Mouse (Mus musculus): ENCODE measurements around the gene Morn1. TPM values are rescaled to one million over a fixed set of nuclear protein-coding genes. Genes with fewer than 3 reads are reported as not detected.

The Morn1 gene
- polyA plus RNA-seq (2012; rRNA removed), result 14.2 and 15.5 TPM in 2 replicates

GRCm38 (mm10) chr4:155086108-155087024, at the start of gene Morn1, which contains the start of gene Rer1:
Gene Morn1, plus strand, starts transcription at chr4:155086577.
Gene Rer1, minus strand, starts transcription at chr4:155086382.
- TF ChIP-seq POLR2A (IDR thresholded peaks at IDR 0.05; ENCODE audit: borderline replicate concordance, extremely low read depth, low read depth, low read length) (peak; percentile 72; the same call in 1 of the 2 replicates), CTCF (IDR thresholded peaks at IDR 0.05; ENCODE audit: insufficient read depth, low read length) (no peak)
- peak; percentile 100 for DNase-seq
- Histone ChIP-seq H3K4me3 (replicated peaks; ENCODE audit: extremely low read depth, low read depth, low read length) (peak within 1 kb of the TSS; percentile 93), H3K4me1 (ENCODE audit: control insufficient read depth, insufficient read depth, low read length) (peaks cover 4% of the 10 kb centered on the region; the same call in 1 of the 2 replicates)
- WGBS, result under 1% methylated on average over 80 of the region's 85 CpGs

- 57% methylated on average over 9 of the region's 9 CpGs for WGBS
- no peak for DNase-seq
- TF ChIP-seq POLR2A (IDR thresholded peaks at IDR 0.05; ENCODE audit: borderline replicate concordance, extremely low read depth, low read depth, low read length) (no peak), CTCF (IDR thresholded peaks at IDR 0.05; ENCODE audit: insufficient read depth, low read length) (no peak)
- Histone ChIP-seq H3K4me3 (replicated peaks; ENCODE audit: extremely low read depth, low read depth, low read length) (no peak overlapping the region), H3K4me1 (ENCODE audit: control insufficient read depth, insufficient read depth, low read length) (no peaks in the 10 kb centered on the region)
These were observed 46.2 kb upstream of the Morn1 start for GRCm38 (mm10) chr4:155040197-155040596.

- Histone ChIP-seq H3K4me3 (replicated peaks; ENCODE audit: extremely low read depth, low read depth, low read length) (no peak overlapping the region), H3K4me1 (ENCODE audit: control insufficient read depth, insufficient read depth, low read length) (no peaks in the 10 kb centered on the region)
- no peak for DNase-seq
- WGBS, result 70% methylated on average over 6 of the region's 6 CpGs
- no peak for TF ChIP-seq CTCF (IDR thresholded peaks at IDR 0.05; ENCODE audit: insufficient read depth, low read length)
- TF ChIP-seq POLR2A (IDR thresholded peaks at IDR 0.05; ENCODE audit: borderline replicate concordance, extremely low read depth, low read depth, low read length), result no peak
These were observed 45.7 kb upstream of the Morn1 start for GRCm38 (mm10) chr4:155040696-155041095.

GRCm38 (mm10) chr4:155042606-155043288, 43.6 kb upstream of the Morn1 start:
- DNase-seq, result no peak
- 6% methylated on average over 65 of the region's 65 CpGs for WGBS
- Histone ChIP-seq H3K4me1 (ENCODE audit: control insufficient read depth, insufficient read depth, low read length) (no peaks in the 10 kb centered on the region), H3K4me3 (replicated peaks; ENCODE audit: extremely low read depth, low read depth, low read length) (no peak overlapping the region)
- TF ChIP-seq POLR2A (IDR thresholded peaks at IDR 0.05; ENCODE audit: borderline replicate concordance, extremely low read depth, low read depth, low read length) (no peak), CTCF (IDR thresholded peaks at IDR 0.05; ENCODE audit: insufficient read depth, low read length) (no peak)

GRCm38 (mm10) chr4:155043289-155043625, 43.1 kb upstream of the Morn1 start:
- TF ChIP-seq CTCF (IDR thresholded peaks at IDR 0.05; ENCODE audit: insufficient read depth, low read length) (no peak), POLR2A (IDR thresholded peaks at IDR 0.05; ENCODE audit: borderline replicate concordance, extremely low read depth, low read depth, low read length) (no peak)
- no peaks in the 10 kb centered on the region for H3K4me1 ChIP-seq (ENCODE audit: control insufficient read depth, insufficient read depth, low read length)
- WGBS, result 5% methylated on average over 25 of the region's 25 CpGs
- no peak for DNase-seq
- H3K4me3 ChIP-seq (replicated peaks; ENCODE audit: extremely low read depth, low read depth, low read length), result no peak overlapping the region

GRCm38 (mm10) chr4:155046636-155047035, 39.7 kb upstream of the Morn1 start:
- no peak for DNase-seq
- 84% methylated on average over 14 of the region's 14 CpGs for WGBS
- no peak for TF ChIP-seq POLR2A (IDR thresholded peaks at IDR 0.05; ENCODE audit: borderline replicate concordance, extremely low read depth, low read depth, low read length)
- no peak for TF ChIP-seq CTCF (IDR thresholded peaks at IDR 0.05; ENCODE audit: insufficient read depth, low read length)

GRCm38 (mm10) chr4:155050116-155050515, 36.3 kb upstream of the Morn1 start:
- WGBS, result 77% methylated on average over 7 of the region's 7 CpGs

More at GRCm38 (mm10) chr4:155046636-155047035, 39.7 kb upstream of the Morn1 start:
- Histone ChIP-seq H3K4me1 (ENCODE audit: control insufficient read depth, insufficient read depth, low read length) (no peaks in the 10 kb centered on the region), H3K4me3 (replicated peaks; ENCODE audit: extremely low read depth, low read depth, low read length) (no peak overlapping the region)

GRCm38 (mm10) chr4:155056724-155057123, 29.7 kb upstream of the Morn1 start, which contains the start of gene Plch2:
Gene Plch2, minus strand, starts transcription at chr4:155056784.
- Histone ChIP-seq H3K4me3 (replicated peaks; ENCODE audit: extremely low read depth, low read depth, low read length) (no peak within 1 kb of the TSS), H3K4me1 (ENCODE audit: control insufficient read depth, insufficient read depth, low read length) (no peaks in the 10 kb centered on the region)
- no peak for DNase-seq
- no peak for TF ChIP-seq POLR2A (IDR thresholded peaks at IDR 0.05; ENCODE audit: borderline replicate concordance, extremely low read depth, low read depth, low read length)
- no peak for TF ChIP-seq CTCF (IDR thresholded peaks at IDR 0.05; ENCODE audit: insufficient read depth, low read length)
- 68% methylated on average over 10 of the region's 10 CpGs for WGBS

More at GRCm38 (mm10) chr4:155050116-155050515, 36.3 kb upstream of the Morn1 start:
- H3K4me1 ChIP-seq (ENCODE audit: control insufficient read depth, insufficient read depth, low read length), result no peaks in the 10 kb centered on the region
- no peak for TF ChIP-seq CTCF (IDR thresholded peaks at IDR 0.05; ENCODE audit: insufficient read depth, low read length)
- no peak for TF ChIP-seq POLR2A (IDR thresholded peaks at IDR 0.05; ENCODE audit: borderline replicate concordance, extremely low read depth, low read depth, low read length)
- no peak overlapping the region for H3K4me3 ChIP-seq (replicated peaks; ENCODE audit: extremely low read depth, low read depth, low read length)
- no peak for DNase-seq

- Histone ChIP-seq H3K4me3 (replicated peaks; ENCODE audit: extremely low read depth, low read depth, low read length) (no peak overlapping the region), H3K4me1 (ENCODE audit: control insufficient read depth, insufficient read depth, low read length) (no peaks in the 10 kb centered on the region)
- TF ChIP-seq CTCF (IDR thresholded peaks at IDR 0.05; ENCODE audit: insufficient read depth, low read length) (no peak), POLR2A (IDR thresholded peaks at IDR 0.05; ENCODE audit: borderline replicate concordance, extremely low read depth, low read depth, low read length) (no peak)
- no peak for DNase-seq
- WGBS, result 43% methylated on average over 10 of the region's 10 CpGs
These were observed 28.1 kb upstream of the Morn1 start for GRCm38 (mm10) chr4:155058325-155058724.

Measured in lung, adult 2 months (tissue).